22 mouse cellular contexts compared by ENCODE assay signal in genomic region chr19:56553177-56553576, GRCm38 (mm10). TPM values are rescaled to one million over a fixed set of nuclear protein-coding genes. Genes with fewer than 3 reads are reported as not detected.
DNase-seq lines count a peak whose midpoint lies in the region; ATAC-seq and TF ChIP-seq lines count a peak whose summit lies in the region.
"Had no signal": no experiment of that assay in that cellular context is flagged by ENCODE, and none has a peak within 500 bp of the region (broad histone marks: within the 10 kb centered on the region; RNA-seq: fewer than 3 reads in every experiment).

No protein-coding gene starts in this region.

- DNase-seq in heart, adult 2 months, result no peak
- no peak for DNase-seq in heart, postnatal 14 days
- no peak for DNase-seq in liver, postnatal 0 days
- DNase-seq in MEL (ENCODE audit: low read depth, low spot score), result peak; percentile 53
- DNase-seq: adrenal gland, adult 8-10 months; adrenal gland, postnatal 36 days; cerebellum, adult 2 months; cerebellum, postnatal 10 days; embryo, embryonic 11 days; gastrocnemius, postnatal 14 days; heart, postnatal 10 days had no signal

- TF ChIP-seq EP300 in heart, adult 2 months (IDR thresholded peaks at IDR 0.05; ENCODE audit: insufficient read depth, low read depth, low read length), result no peak
- TF ChIP-seq EP300 in liver, postnatal 0 days (IDR thresholded peaks at IDR 0.05; ENCODE audit: low read depth), result no peak
- no peak for TF ChIP-seq EP300 in MEL (IDR thresholded peaks at IDR 0.05; ENCODE audit: low read depth in 1 of 2, low read length in 2 of 2)

- H3K4me1 ChIP-seq in heart, adult 2 months (ENCODE audit: control insufficient read depth, insufficient read depth, low read length), result peaks cover 8% of the 10 kb centered on the region
- H3K4me1 ChIP-seq in liver, postnatal 0 days (ENCODE audit: insufficient read depth), result peaks cover 10% of the 10 kb centered on the region; the same call in 1 of the 2 replicates
- peaks cover 22% of the 10 kb centered on the region for H3K4me1 ChIP-seq in liver, embryonic 12.5 days
- peaks cover 11 to 15% of the 10 kb centered on the region in 2 experiments for H3K4me1 ChIP-seq in MEL (ENCODE audit: control insufficient read depth in 1 of 2, insufficient read depth in 2 of 2, low read length in 2 of 2)
- H3K4me1 ChIP-seq in forebrain, embryonic 16.5 days (replicated peaks; ENCODE audit: control insufficient read depth, insufficient read depth, low read length), result peaks cover 12% of the 10 kb centered on the region

- H3K9me3 ChIP-seq in liver, postnatal 0 days (ENCODE audit: low read length), result no peaks in the 10 kb centered on the region
- no peaks in the 10 kb centered on the region for H3K9me3 ChIP-seq in liver, embryonic 12.5 days (replicated peaks)
- H3K9me3 ChIP-seq in MEL (replicated peaks; ENCODE audit: insufficient read depth, low read length), result no peaks in the 10 kb centered on the region
- H3K9me3 ChIP-seq in forebrain, embryonic 16.5 days (ENCODE audit: control insufficient read depth, low read length), result no peaks in the 10 kb centered on the region
- H3K9me3 ChIP-seq: embryonic facial prominence, embryonic 15.5 days; forebrain, embryonic 10.5 days; heart, embryonic 10.5 days; hindbrain, embryonic 10.5 days had no signal

- 0 out of 2 replicates have a peak, but pooled peaks have one; percentile 14 for TF ChIP-seq CTCF in heart, adult 2 months (IDR thresholded peaks at IDR 0.05)
- TF ChIP-seq CTCF in liver, postnatal 0 days (IDR thresholded peaks at IDR 0.05; ENCODE audit: low read depth), result peak; percentile 24
- peak in 2 of 3 experiments; percentile 4 to 40; a peak in 2 of 6 replicates for TF ChIP-seq CTCF in MEL (IDR thresholded peaks at IDR 0.05 in 2 of 3, conservative IDR thresholded peaks at IDR 0.05 in 1 of 3; ENCODE audit: control insufficient read depth in 1 of 3, insufficient read depth in 1 of 3, low read depth in 2 of 3, low read length in 3 of 3, poor library complexity in 1 of 3, severe bottlenecking in 1 of 3)

- no peak overlapping the region for H3K4me3 ChIP-seq in heart, adult 2 months
- H3K4me3 ChIP-seq in liver, postnatal 0 days (ENCODE audit: low read depth, low read length), result no peak overlapping the region
- H3K4me3 ChIP-seq in liver, embryonic 12.5 days, result no peak overlapping the region
- no peak overlapping the region for H3K4me3 ChIP-seq in MEL (ENCODE audit: control insufficient read depth in 1 of 2, insufficient read depth in 1 of 2, low read depth in 2 of 2, low read length in 2 of 2)
- H3K4me3 ChIP-seq in forebrain, embryonic 16.5 days (replicated peaks; ENCODE audit: low read length), result no peak overlapping the region
- H3K4me3 ChIP-seq: embryonic facial prominence, embryonic 15.5 days; erythroblast, embryonic 14.5 days; forebrain, embryonic 10.5 days; heart, embryonic 10.5 days; hindbrain, embryonic 10.5 days had no signal

- no peak for ATAC-seq in liver, postnatal 0 days
- no peak for ATAC-seq in liver, embryonic 12.5 days
- ATAC-seq in forebrain, embryonic 16.5 days, result no peak
- ATAC-seq in CD4-positive, CD25-positive, alpha-beta regulatory T cell, adult 4 months, result no peak
- ATAC-seq: forebrain, embryonic 14.5 days; intestine, embryonic 16.5 days had no signal

- 95% methylated on average over 3 of the region's 3 CpGs for WGBS in heart, adult 2 months
- 94% methylated on average over 3 of the region's 3 CpGs for WGBS in liver, postnatal 0 days (ENCODE audit: insufficient replicate concordance)
- WGBS in liver, embryonic 12.5 days (ENCODE audit: insufficient replicate concordance), result 78% methylated on average over 3 of the region's 3 CpGs
- 97% methylated on average over 3 of the region's 3 CpGs for WGBS in forebrain, embryonic 16.5 days

- no peaks in the 10 kb centered on the region; the same call in 1 of the 2 replicates for H3K79me2 ChIP-seq in heart, adult 2 months (replicated peaks; ENCODE audit: control insufficient read depth, insufficient read depth, low read length)
- H3K79me2 ChIP-seq in MEL (ENCODE audit: control insufficient read depth, insufficient read depth, low read length, poor library complexity), result peaks cover 35% of the 10 kb centered on the region

- no peak overlapping the region for H3K4me2 ChIP-seq in liver, postnatal 0 days (ENCODE audit: low read depth, low read length)
- no peak overlapping the region for H3K4me2 ChIP-seq in liver, embryonic 12.5 days
- H3K4me2 ChIP-seq in forebrain, embryonic 16.5 days (ENCODE audit: low read length), result no peak overlapping the region
- H3K4me2 ChIP-seq: embryonic facial prominence, embryonic 15.5 days; hindbrain, embryonic 14.5 days had no signal

- peaks cover 14% of the 10 kb centered on the region for H3K36me3 ChIP-seq in heart, adult 2 months (ENCODE audit: control insufficient read depth, insufficient read depth, low read length)
- H3K36me3 ChIP-seq in liver, postnatal 0 days (replicated peaks; ENCODE audit: insufficient read depth, low read length), result peaks cover 28% of the 10 kb centered on the region
- H3K36me3 ChIP-seq in liver, embryonic 12.5 days, result peaks cover 61% of the 10 kb centered on the region
- H3K36me3 ChIP-seq in MEL (ENCODE audit: control insufficient read depth in 1 of 2, insufficient read depth in 2 of 2, low read length in 2 of 2), result peaks cover 40 to 42% of the 10 kb centered on the region in 2 experiments
- peaks cover 26% of the 10 kb centered on the region for H3K36me3 ChIP-seq in forebrain, embryonic 16.5 days (ENCODE audit: control insufficient read depth, insufficient read depth)

- no peak overlapping the region for H3K27ac ChIP-seq in heart, adult 2 months
- no peak overlapping the region for H3K27ac ChIP-seq in liver, postnatal 0 days (ENCODE audit: low read depth)
- no peak overlapping the region for H3K27ac ChIP-seq in liver, embryonic 12.5 days
- no peak overlapping the region for H3K27ac ChIP-seq in MEL (ENCODE audit: control insufficient read depth, low read depth, low read length)
- no peak overlapping the region for H3K27ac ChIP-seq in forebrain, embryonic 16.5 days (ENCODE audit: low read length)
- H3K27ac ChIP-seq: embryonic facial prominence, embryonic 15.5 days; forebrain, embryonic 10.5 days; heart, embryonic 10.5 days; hindbrain, embryonic 10.5 days; hindbrain, embryonic 14.5 days had no signal

- intact Hi-C loops in heart, adult 2 months (cut with DNase I), result no loop called here
- intact Hi-C loops in heart, postnatal 14 days (cut with DNase I), result no loop called here

- TF ChIP-seq RAD21 in MEL (IDR thresholded peaks at IDR 0.05; ENCODE audit: low read depth, low read length), result peak; percentile 32

- no peak for TF ChIP-seq POLR2A in heart, adult 2 months (IDR thresholded peaks at IDR 0.05; ENCODE audit: insufficient read depth, low read depth, low read length)
- TF ChIP-seq POLR2A in MEL (IDR thresholded peaks at IDR 0.05; ENCODE audit: control insufficient read depth in 1 of 2, insufficient read depth in 1 of 2, low read depth in 1 of 2, low read length in 2 of 2, poor library complexity in 1 of 2), result no peak

- H3K9ac ChIP-seq in heart, adult 2 months (ENCODE audit: low read depth, low read length), result no peak overlapping the region
- H3K9ac ChIP-seq in liver, postnatal 0 days (replicated peaks), result no peak overlapping the region
- no peak overlapping the region for H3K9ac ChIP-seq in liver, embryonic 12.5 days
- no peak overlapping the region for H3K9ac ChIP-seq in MEL (ENCODE audit: control insufficient read depth, low read depth, low read length, poor library complexity, severe bottlenecking)
- no peak overlapping the region for H3K9ac ChIP-seq in forebrain, embryonic 16.5 days (replicated peaks; ENCODE audit: low read depth, low read length)
- H3K9ac ChIP-seq: embryonic facial prominence, embryonic 15.5 days; hindbrain, embryonic 14.5 days had no signal

- no peaks in the 10 kb centered on the region for H3K27me3 ChIP-seq in heart, adult 2 months (ENCODE audit: control insufficient read depth, insufficient read depth, low read length)
- H3K27me3 ChIP-seq in liver, postnatal 0 days (ENCODE audit: insufficient read depth, low read length), result no peaks in the 10 kb centered on the region
- H3K27me3 ChIP-seq in liver, embryonic 12.5 days (replicated peaks), result no peaks in the 10 kb centered on the region
- H3K27me3 ChIP-seq in MEL (ENCODE audit: control insufficient read depth in 1 of 2, insufficient read depth in 2 of 2, low read length in 2 of 2), result no peaks in the 10 kb centered on the region
- H3K27me3 ChIP-seq in forebrain, embryonic 16.5 days (replicated peaks; ENCODE audit: control insufficient read depth, insufficient read depth, low read length), result no peaks in the 10 kb centered on the region
- H3K27me3 ChIP-seq: embryonic facial prominence, embryonic 15.5 days had no signal

TF ChIP-seq in MEL, 35 proteins besides CTCF, POLR2A, EP300 and RAD21 (continues in another document):
- TF ChIP-seq TAL1 (IDR thresholded peaks at IDR 0.05; ENCODE audit: low read length) (no peak), SIN3A (IDR thresholded peaks at IDR 0.05; ENCODE audit: low read length) (no peak), ETS1 (IDR thresholded peaks at IDR 0.05; ENCODE audit: low read depth, low read length) (no peak), MAZ (IDR thresholded peaks at IDR 0.05; ENCODE audit: low read depth, low read length) (no peak)

RNA-seq across cellular contexts. Expression of gene Nhlrc2, which starts 5.1 kb away (rescaled TPM):
- 10 to 100 TPM; 26.9 to 28.0 TPM for total RNA-seq in heart, adult 2 months (2021)
- 7.1 and 14.3 TPM in 2 replicates for polyA plus RNA-seq in heart, adult 2 months (2012; rRNA removed)
- 10 to 100 TPM; 24.4 to 25.1 TPM for total RNA-seq in heart, postnatal 14 days (2021)
- polyA plus RNA-seq in liver, postnatal 0 days (2015; fragmentation: Nextera tagmentation; extraction: Ambion mirVana), result 6.5 and 6.6 TPM in 2 replicates
- polyA plus RNA-seq in liver, embryonic 12.5 days (2016; fragmentation: Nextera tagmentation; extraction: Ambion mirVana), result 11.1 and 12.0 TPM in 2 replicates
- total RNA-seq in MEL (2012; rRNA removed), result 27.7 and 34.7 TPM in 2 replicates
- polyA plus RNA-seq in MEL (2012; ENCODE audit: insufficient read depth in 1 of 2, insufficient read length in 2 of 2, low read depth in 1 of 2, low replicate concordance in 2 of 2, missing spikeins in 1 of 2), result 10 to 100 TPM; 22.4 to 37.6 TPM
- 10.6 and 12.4 TPM in 2 replicates for polyA plus RNA-seq in forebrain, embryonic 16.5 days (2015; fragmentation: Nextera tagmentation; extraction: Ambion mirVana)
- polyA plus RNA-seq in CD4-positive, CD25-positive, alpha-beta regulatory T cell, adult 4 months (2017; shearing (Covaris generic)), result 1 to 10 TPM; 6.8 to 7.8 TPM

RNA-seq across cellular contexts. Expression of gene Dclre1a, which starts 5.2 kb away (rescaled TPM):
- total RNA-seq in heart, adult 2 months (2021), result 10 to 100 TPM in 1 of 2 experiments, 1 to 10 TPM in 1; 9.2 to 10.8 TPM
- 3.3 and 8.5 TPM in 2 replicates for polyA plus RNA-seq in heart, adult 2 months (2012; rRNA removed)
- total RNA-seq in heart, postnatal 14 days (2021), result 10 to 100 TPM; 12.3 to 13.7 TPM
- 12.1 and 14.8 TPM in 2 replicates for polyA plus RNA-seq in liver, postnatal 0 days (2015; fragmentation: Nextera tagmentation; extraction: Ambion mirVana)
- polyA plus RNA-seq in liver, embryonic 12.5 days (2016; fragmentation: Nextera tagmentation; extraction: Ambion mirVana), result 18.9 and 19.3 TPM in 2 replicates
- total RNA-seq in MEL (2012; rRNA removed), result 27.9 and 28.7 TPM in 2 replicates
- polyA plus RNA-seq in MEL (2012; ENCODE audit: insufficient read depth in 1 of 2, insufficient read length in 2 of 2, low read depth in 1 of 2, low replicate concordance in 2 of 2, missing spikeins in 1 of 2), result 100 to 1,000 TPM in 1 of 2 experiments, 10 to 100 TPM in 1; 36.0 to 142 TPM
- polyA plus RNA-seq in forebrain, embryonic 16.5 days (2015; fragmentation: Nextera tagmentation; extraction: Ambion mirVana), result 13.7 and 15.6 TPM in 2 replicates
- polyA plus RNA-seq in CD4-positive, CD25-positive, alpha-beta regulatory T cell, adult 4 months (2017; shearing (Covaris generic)), result 10 to 100 TPM; 11.2 to 16.2 TPM
